Mouse (Mus musculus) lung, postnatal 0 days (tissue): ENCODE data around the gene Hint2. TPM values are rescaled to one million over a fixed set of nuclear protein-coding genes. Genes with fewer than 3 reads are reported as not detected.

Source experiments
- ATAC-seq: fragments of 200-750 bp; cut with Nextera tagmentation; 2 replicates; pipeline ENCODE4 v1.8.0; 2017; ENCODE audit warnings: moderate library complexity
- DNase-seq: peaks from one replicate; pipeline ENCODE4 v3.0.0-alpha.2; 2016; ENCODE audit warnings: low spot score
- H3K27ac ChIP-seq: fragments of 300-500 bp; sonication (generic); 2 replicates; pipeline ENCODE4 v1.5.1; 2014; ENCODE audit warnings: antibody characterized with exemption, mild to moderate bottlenecking, low read length, mixed read lengths
- H3K27me3 ChIP-seq: fragments of 300-500 bp; sonication (generic); replicated peaks from 2 replicates; pipeline ENCODE4 v1.6.1; 2014; ENCODE audit warnings: low read length, mixed read lengths; ENCODE audit not compliant: insufficient read depth
- H3K36me3 ChIP-seq: fragments of 300-500 bp; sonication (generic); 2 replicates; pipeline ENCODE4 v1.6.1; 2014; ENCODE audit warnings: low read length, mixed read lengths; ENCODE audit not compliant: insufficient read depth
- H3K4me1 ChIP-seq: fragments of 300-500 bp; sonication (generic); 2 replicates; pipeline ENCODE4 v1.6.1; 2014; ENCODE audit warnings: antibody characterized with exemption, low read depth, low read length, mixed read lengths; ENCODE audit not compliant: insufficient read depth
- H3K4me2 ChIP-seq: fragments of 300-500 bp; sonication (generic); replicated peaks from 2 replicates; pipeline ENCODE4 v1.6.1; 2014; ENCODE audit warnings: low read depth, mild to moderate bottlenecking, low read length, moderate library complexity, mixed read lengths
- H3K4me3 ChIP-seq: fragments of 300-500 bp; sonication (generic); 2 replicates; pipeline ENCODE4 v1.5.1; 2014; ENCODE audit warnings: low read depth, low read length
- H3K9ac ChIP-seq: fragments of 300-500 bp; sonication (generic); replicated peaks from 2 replicates; pipeline ENCODE4 v1.6.1; 2014; ENCODE audit warnings: low read depth, mild to moderate bottlenecking
- H3K9me3 ChIP-seq: fragments of 300-500 bp; sonication (generic); 2 replicates; pipeline ENCODE4 v1.6.1; 2016; ENCODE audit warnings: low read length, mixed read lengths
- CTCF ChIP-seq: IDR thresholded peaks from 2 replicates; pipeline ENCODE4 v1.5.1; 2016; ENCODE audit warnings: antibody characterized with exemption, mild to moderate bottlenecking
- EP300 ChIP-seq: IDR thresholded peaks from 2 replicates; pipeline ENCODE4 v1.6.1; 2016; ENCODE audit warnings: antibody characterized with exemption, mild to moderate bottlenecking, control low read depth
- WGBS: fragments of 180-500 bp; shearing (Covaris S2); extraction: QIAGEN DNeasy Blood & Tissue Kit; methylation state at CpG from one replicate; pipeline ENCODE4 v1.1.7; 2014; 5-methylcytosine and 5-hydroxymethylcytosine counted together
- polyA plus RNA-seq: library from polyadenylated mRNA; unstranded; fragments of >200 nt; fragmentation: Nextera tagmentation; extraction: Ambion mirVana; gene quantifications from 2 replicates; pipeline ENCODE4 v1.2.1, GENCODE M21; 2015

Gene Hint2
- polyA plus RNA-seq, 1 experiment from 2014 or later, result 132 TPM

DNA sequence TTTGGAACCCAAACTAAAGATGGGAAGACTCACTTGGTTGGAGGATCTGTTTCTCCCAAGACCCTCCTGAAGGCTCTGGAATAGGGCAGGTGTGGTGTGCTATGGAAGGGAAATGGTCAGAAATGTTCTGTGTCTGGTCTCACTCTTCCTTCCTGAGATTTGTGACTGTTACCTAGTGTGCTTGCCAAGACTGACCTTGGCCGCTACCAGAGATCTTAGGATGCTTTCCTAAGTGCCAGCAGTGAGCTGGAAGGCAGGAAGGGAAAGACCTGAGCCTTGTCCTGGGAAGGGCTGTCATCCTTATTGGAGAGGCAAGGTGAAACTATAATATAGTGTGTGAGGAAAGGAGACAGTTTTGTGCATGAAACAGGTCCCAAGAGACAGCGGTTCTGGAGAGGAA is 22.5 kb downstream of the Hint2 start:
- H3K4me1 ChIP-seq, result peaks cover 4% of the 10 kb centered on the region; the same call in 1 of the 2 replicates
- H3K4me3 ChIP-seq, result no peak overlapping the region
- no peak overlapping the region for H3K27ac ChIP-seq
- no peaks in the 10 kb centered on the region for H3K27me3 ChIP-seq
- H3K9me3 ChIP-seq, result no peaks in the 10 kb centered on the region
- no peak overlapping the region for H3K9ac ChIP-seq
- ATAC-seq (no peak), DNase-seq (no peak)
- H3K4me2 ChIP-seq, result no peak overlapping the region
- H3K36me3 ChIP-seq, result no peaks in the 10 kb centered on the region
- 83% methylated on average over 2 of the region's 2 CpGs for WGBS
- TF ChIP-seq CTCF (no peak), EP300 (no peak)

DNA sequence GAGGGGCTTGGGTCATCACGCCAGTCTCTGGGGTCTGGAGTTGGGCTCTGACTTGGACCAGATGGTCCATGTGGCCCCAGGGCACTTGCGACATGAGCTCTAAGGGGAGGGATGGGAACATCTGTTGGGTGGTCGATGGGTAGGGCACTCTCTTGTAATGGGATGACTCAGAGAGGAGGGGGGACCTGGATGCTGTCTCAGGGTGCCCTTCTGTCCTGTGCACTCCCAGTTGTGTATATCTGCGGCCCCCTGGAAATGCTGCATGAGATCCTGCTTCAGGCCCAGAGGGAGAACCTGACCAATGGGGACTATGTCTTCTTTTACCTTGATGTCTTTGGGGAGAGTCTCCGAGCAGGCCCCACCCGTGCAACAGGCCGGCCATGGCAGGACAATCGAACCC is 23.0 kb downstream of the Hint2 start:
- ATAC-seq (no peak), DNase-seq (no peak)
- Histone ChIP-seq H3K36me3 (no peaks in the 10 kb centered on the region), H3K9ac (no peak overlapping the region), H3K4me2 (0 out of 2 replicates have a peak overlapping the region, but pooled peaks have one; percentile 91), H3K9me3 (no peaks in the 10 kb centered on the region), H3K4me1 (peaks cover 4% of the 10 kb centered on the region; the same call in 1 of the 2 replicates), H3K4me3 (no peak overlapping the region), H3K27me3 (no peaks in the 10 kb centered on the region), H3K27ac (no peak overlapping the region)
- 78% methylated on average over 8 of the region's 8 CpGs for WGBS
- TF ChIP-seq EP300, result no peak
- no peak for TF ChIP-seq CTCF

DNA sequence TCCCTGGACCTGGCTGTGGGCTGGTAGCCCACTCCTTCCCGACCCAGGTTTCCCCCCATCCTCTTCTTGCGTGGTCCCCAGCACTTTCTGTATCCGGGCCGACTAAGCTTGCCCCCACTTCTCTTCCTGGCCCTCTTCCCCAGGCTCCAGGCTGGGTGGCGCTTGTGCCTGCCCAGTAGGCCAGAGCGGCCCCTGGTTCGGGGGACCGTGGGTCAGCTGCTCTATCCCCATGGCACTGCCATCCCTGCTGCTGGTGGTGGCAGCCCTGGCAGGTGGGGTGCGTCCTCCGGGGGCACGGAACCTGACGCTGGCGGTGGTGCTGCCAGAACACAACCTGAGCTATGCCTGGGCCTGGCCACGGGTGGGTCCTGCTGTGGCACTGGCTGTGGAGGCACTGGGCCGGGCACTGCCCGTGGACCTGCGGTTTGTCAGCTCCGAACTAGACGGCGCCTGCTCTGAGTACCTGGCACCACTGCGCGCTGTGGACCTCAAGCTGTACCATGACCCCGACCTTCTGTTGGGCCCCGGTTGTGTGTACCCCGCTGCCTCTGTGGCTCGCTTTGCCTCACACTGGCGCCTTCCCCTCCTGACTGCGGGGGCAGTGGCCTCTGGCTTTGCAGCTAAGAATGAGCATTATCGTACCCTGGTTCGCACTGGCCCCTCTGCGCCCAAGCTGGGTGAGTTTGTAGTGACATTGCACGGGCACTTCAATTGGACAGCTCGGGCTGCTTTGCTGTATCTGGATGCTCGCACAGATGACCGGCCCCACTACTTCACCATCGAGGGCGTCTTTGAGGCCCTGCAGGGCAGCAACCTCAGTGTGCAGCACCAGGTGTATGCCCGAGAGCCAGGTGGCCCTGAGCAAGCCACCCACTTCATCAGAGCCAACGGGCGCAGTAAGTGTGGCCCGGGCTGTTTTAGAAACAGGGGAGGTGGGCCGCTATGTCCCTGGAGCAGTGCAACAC is 24.0 kb downstream of the Hint2 start:
- peak overlapping the region; percentile 91 for H3K4me2 ChIP-seq
- H3K27ac ChIP-seq, result peak overlapping the region; percentile 80
- H3K9me3 ChIP-seq, result no peaks in the 10 kb centered on the region
- peak; percentile 20 for ATAC-seq
- H3K36me3 ChIP-seq, result no peaks in the 10 kb centered on the region
- H3K9ac ChIP-seq, result peak overlapping the region; percentile 71
- H3K27me3 ChIP-seq, result no peaks in the 10 kb centered on the region
- TF ChIP-seq EP300 (no peak), CTCF (no peak)
- WGBS, result 49% methylated on average over 41 of the region's 42 CpGs
- DNase-seq, result no peak
- peaks cover 4% of the 10 kb centered on the region; the same call in 1 of the 2 replicates for H3K4me1 ChIP-seq
- H3K4me3 ChIP-seq, result peak overlapping the region; percentile 65

DNA sequence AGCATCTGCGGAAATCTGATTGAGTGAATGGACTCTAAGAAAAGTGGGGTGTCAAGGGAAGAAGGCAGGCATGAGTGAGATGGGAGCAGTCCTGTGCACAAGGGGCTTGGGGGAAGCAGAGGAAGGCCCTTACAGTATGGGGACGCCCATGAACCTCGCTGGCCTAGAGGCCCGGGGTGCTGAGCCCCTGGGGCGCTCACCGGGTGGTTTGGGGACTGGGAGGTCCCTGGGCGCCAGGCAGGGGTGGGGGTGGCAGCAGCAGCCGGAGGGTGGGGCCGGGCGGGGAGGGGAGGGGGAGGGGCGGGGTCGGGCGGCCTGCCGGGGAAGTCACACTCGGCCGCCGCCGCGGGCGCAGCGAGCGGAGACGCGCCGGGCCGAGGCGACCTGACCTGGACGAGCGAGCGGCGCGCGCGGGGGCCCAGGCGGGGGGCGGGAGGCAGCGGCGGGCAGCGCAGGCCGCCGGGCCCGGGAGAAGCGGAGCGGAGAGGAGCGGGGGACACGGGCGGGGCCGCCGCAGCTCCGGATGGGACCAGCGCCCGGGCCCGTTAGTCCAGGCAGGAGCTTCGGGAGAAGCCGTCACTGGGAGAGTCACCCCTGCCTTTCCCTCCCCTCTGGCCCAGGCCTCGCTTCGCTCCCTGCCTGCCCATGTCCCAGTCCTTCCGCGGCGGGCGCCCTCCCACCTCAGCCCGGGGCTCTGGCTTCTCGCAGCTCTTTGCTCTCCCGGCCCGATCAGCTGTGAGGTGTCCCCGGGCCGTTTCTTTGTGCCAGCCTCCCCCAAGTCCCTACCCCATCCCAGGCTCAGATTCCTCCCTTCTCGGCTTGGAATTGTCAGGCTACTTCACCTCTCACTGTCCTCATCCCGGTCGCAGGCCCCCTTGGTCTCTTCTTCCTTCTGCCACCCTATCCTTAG is 25.0 kb downstream of the Hint2 start, which contains the start of gene Npr2:
Gene Npr2, plus strand, starts transcription at position 890 of the 910 bp plus-strand sequence.
- DNase-seq, result peak; percentile 70
- no peaks in the 10 kb centered on the region for H3K9me3 ChIP-seq
- peak; percentile 69 for ATAC-seq
- H3K27me3 ChIP-seq, result no peaks in the 10 kb centered on the region
- peaks cover 4% of the 10 kb centered on the region; the same call in 1 of the 2 replicates for H3K4me1 ChIP-seq
- no peaks in the 10 kb centered on the region for H3K36me3 ChIP-seq
- WGBS, result 2% methylated on average over 26 of the region's 70 CpGs
- TF ChIP-seq EP300 (no peak), CTCF (no peak)
- H3K4me2 ChIP-seq, result peak within 1 kb of the TSS; percentile 91
- H3K27ac ChIP-seq, result peak within 1 kb of the TSS; percentile 80
- H3K4me3 ChIP-seq, result peak within 1 kb of the TSS; percentile 65
- peak within 1 kb of the TSS; percentile 71 for H3K9ac ChIP-seq

DNA sequence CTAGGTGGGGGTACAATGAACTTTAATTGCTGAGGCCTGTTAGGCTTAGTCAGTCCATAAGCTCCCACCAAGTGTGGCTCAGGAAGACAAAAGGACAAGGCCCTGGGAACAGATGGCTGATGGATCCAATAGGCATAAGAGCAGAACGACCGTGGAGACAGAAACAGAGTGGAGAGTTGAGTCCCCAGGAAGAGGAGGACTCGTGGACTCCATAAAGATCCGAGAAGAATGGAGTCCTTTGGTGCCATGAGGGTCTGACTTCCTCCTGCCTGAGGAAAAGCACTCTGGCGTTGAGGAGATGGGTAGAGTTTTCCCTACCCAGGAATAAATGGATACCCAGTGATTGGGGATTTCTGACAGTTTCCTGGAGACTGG is 25.6 kb downstream of the Hint2 start:
- H3K9me3 ChIP-seq, result no peaks in the 10 kb centered on the region
- H3K36me3 ChIP-seq, result no peaks in the 10 kb centered on the region
- H3K4me1 ChIP-seq, result peaks cover 4% of the 10 kb centered on the region; the same call in 1 of the 2 replicates
- 0 out of 2 replicates have a peak overlapping the region, but pooled peaks have one; percentile 65 for H3K4me3 ChIP-seq
- H3K27ac ChIP-seq, result peak overlapping the region; percentile 80
- H3K9ac ChIP-seq, result 0 out of 2 replicates have a peak overlapping the region, but pooled peaks have one; percentile 71
- DNase-seq, result peak; percentile 10
- WGBS, result 27% methylated on average over 5 of the region's 5 CpGs
- ATAC-seq, result no peak
- peak overlapping the region; percentile 91 for H3K4me2 ChIP-seq
- H3K27me3 ChIP-seq, result no peaks in the 10 kb centered on the region
- TF ChIP-seq EP300, result no peak
- no peak for TF ChIP-seq CTCF
